Mouse (Mus musculus): Measurements from ENCODE around the gene Nol4l. TPM values are rescaled to one million over a fixed set of nuclear protein-coding genes. Genes with fewer than 3 reads are reported as not detected.
A peak's percentile ranks its signal among the peaks of the same experiment; 100 is the strongest.

Gene Nol4l
- polyA plus RNA-seq, 1 experiment from 2014 or later: 25.6 TPM

DNA sequence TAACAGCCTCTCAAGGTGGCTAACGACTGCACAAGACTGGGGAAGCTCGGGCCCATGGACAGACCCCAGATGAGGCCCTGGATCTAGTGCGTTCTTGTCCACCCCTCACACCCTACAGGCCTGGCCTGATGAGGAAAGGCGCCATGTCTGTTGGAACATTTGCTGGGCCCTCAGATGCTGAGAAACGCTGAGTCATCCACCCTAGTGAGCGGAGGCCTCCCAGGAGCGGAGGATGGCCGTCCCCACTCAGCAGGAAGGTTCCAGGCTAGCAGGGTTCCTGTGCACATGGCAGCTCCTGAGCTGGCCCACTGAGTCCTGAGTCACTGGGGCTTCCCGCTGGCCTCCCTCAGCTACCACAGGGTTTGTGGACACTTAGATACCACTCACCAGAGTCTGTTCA lies 9.7 kb downstream of the Nol4l start:
- peaks cover 43% of the 10 kb centered on the region for H3K4me1 ChIP-seq (replicated peaks)
- H3K27ac ChIP-seq: no peak overlapping the region
- 82% methylated on average over 9 of the region's 9 CpGs for WGBS
- ATAC-seq: no peak
- H3K4me3 ChIP-seq (replicated peaks): no peak overlapping the region
- H3K9me3 ChIP-seq: no peaks in the 10 kb centered on the region
- H3K9ac ChIP-seq: no peak overlapping the region
- no peak overlapping the region for H3K4me2 ChIP-seq (replicated peaks)
- H3K27me3 ChIP-seq (replicated peaks): no peaks in the 10 kb centered on the region
- no peaks in the 10 kb centered on the region for H3K36me3 ChIP-seq

DNA sequence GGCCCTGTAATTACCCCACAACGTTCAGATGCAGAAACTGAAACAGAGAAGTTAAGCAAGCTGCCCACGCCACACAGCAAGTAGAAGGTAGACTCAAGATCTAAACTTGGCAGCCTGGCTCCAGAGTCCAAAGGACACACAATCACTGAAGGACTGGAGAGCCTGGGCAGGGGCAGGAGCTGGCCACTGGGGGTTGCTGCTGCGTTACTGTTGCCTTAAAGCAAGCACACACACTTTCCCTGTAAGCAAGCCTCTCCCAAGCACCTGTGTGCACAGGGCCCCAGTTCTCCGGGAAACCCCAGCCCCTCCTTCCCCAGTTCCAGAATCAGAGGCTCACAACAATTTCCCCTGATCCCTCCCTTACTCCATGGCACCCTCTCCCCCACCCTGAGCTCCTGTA lies 12.8 kb downstream of the Nol4l start:
- Histone ChIP-seq H3K36me3 (no peaks in the 10 kb centered on the region), H3K27me3 (replicated peaks) (no peaks in the 10 kb centered on the region), H3K4me3 (replicated peaks) (no peak overlapping the region), H3K9me3 (no peaks in the 10 kb centered on the region), H3K9ac (no peak overlapping the region), H3K27ac (no peak overlapping the region), H3K4me1 (replicated peaks) (peaks cover 31% of the 10 kb centered on the region), H3K4me2 (replicated peaks) (no peak overlapping the region)
- ATAC-seq: peak; percentile 86
- 44% methylated on average over 4 of the region's 4 CpGs for WGBS

DNA sequence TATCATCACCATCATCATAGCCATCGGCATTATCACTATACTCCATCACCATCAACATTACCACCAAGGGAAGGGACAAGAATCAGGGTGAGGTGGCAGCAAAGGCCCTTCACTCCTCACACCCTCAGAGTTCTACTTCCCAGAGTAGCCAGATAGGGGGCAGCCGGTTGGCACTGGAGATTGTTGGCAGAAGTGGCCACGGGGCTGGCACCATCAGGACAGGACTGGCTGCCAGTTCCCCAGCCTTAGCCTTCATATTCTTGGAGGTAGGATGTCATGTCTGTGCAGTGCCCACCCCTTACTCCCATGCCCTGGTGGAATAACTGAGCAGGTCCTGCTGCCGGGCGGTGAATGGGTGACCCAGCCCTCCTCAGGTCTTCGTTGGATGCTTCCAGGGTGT lies 14.2 kb downstream of the Nol4l start:
- H3K4me3 ChIP-seq (replicated peaks): no peak overlapping the region
- 90% methylated on average over 6 of the region's 6 CpGs for WGBS
- H3K27ac ChIP-seq: no peak overlapping the region
- H3K4me1 ChIP-seq (replicated peaks): peaks cover 27% of the 10 kb centered on the region
- H3K36me3 ChIP-seq: no peaks in the 10 kb centered on the region
- no peak for ATAC-seq
- H3K27me3 ChIP-seq (replicated peaks): no peaks in the 10 kb centered on the region
- H3K4me2 ChIP-seq (replicated peaks): no peak overlapping the region
- H3K9ac ChIP-seq: no peak overlapping the region
- H3K9me3 ChIP-seq: no peaks in the 10 kb centered on the region

- Histone ChIP-seq H3K36me3 (no peaks in the 10 kb centered on the region), H3K27ac (no peak overlapping the region), H3K4me1 (replicated peaks) (peaks cover 31% of the 10 kb centered on the region), H3K4me3 (replicated peaks) (no peak overlapping the region), H3K4me2 (replicated peaks) (no peak overlapping the region), H3K9ac (no peak overlapping the region), H3K9me3 (no peaks in the 10 kb centered on the region), H3K27me3 (replicated peaks) (no peaks in the 10 kb centered on the region)
- ATAC-seq: no peak
- WGBS: 87% methylated on average over 14 of the region's 14 CpGs
Observed at GRCm38 (mm10) chr2:153514497-153515380, 15.0 kb downstream of the Nol4l start.

DNA sequence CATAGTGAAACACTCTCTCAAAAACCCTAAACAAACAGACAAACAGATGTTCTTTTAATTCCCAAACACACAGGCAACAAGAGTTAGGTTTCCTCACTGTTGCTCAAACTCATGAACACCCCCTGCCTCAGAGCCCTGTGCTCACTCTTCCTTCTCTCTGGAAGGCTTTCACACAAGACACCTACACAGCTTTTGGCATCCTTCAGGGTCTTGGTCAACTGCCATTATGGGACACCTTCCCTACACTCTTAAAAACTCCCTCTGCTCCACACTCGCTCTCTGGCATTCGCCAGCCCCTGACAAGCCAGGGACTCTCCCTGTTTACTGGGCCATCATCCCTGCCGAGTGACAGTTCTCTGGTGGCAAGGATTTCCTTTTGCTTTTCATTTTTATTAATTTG lies 15.8 kb downstream of the Nol4l start:
- H3K36me3 ChIP-seq: no peaks in the 10 kb centered on the region
- no peak for ATAC-seq
- no peaks in the 10 kb centered on the region for H3K9me3 ChIP-seq
- no peak overlapping the region for H3K27ac ChIP-seq
- no peak overlapping the region for H3K9ac ChIP-seq
- H3K27me3 ChIP-seq (replicated peaks): no peaks in the 10 kb centered on the region
- peaks cover 38% of the 10 kb centered on the region for H3K4me1 ChIP-seq (replicated peaks)
- no peak overlapping the region for H3K4me3 ChIP-seq (replicated peaks)
- 89% methylated on average over 3 of the region's 3 CpGs for WGBS
- no peak overlapping the region for H3K4me2 ChIP-seq (replicated peaks)

GRCm38 (mm10) chr2:153512416-153513323 lies 17.1 kb downstream of the Nol4l start:
- 76% methylated on average over 14 of the region's 14 CpGs for WGBS
- Histone ChIP-seq H3K36me3 (no peaks in the 10 kb centered on the region), H3K4me1 (replicated peaks) (peaks cover 49% of the 10 kb centered on the region), H3K9me3 (no peaks in the 10 kb centered on the region), H3K27ac (no peak overlapping the region), H3K4me2 (replicated peaks) (no peak overlapping the region), H3K27me3 (replicated peaks) (no peaks in the 10 kb centered on the region), H3K4me3 (replicated peaks) (no peak overlapping the region), H3K9ac (no peak overlapping the region)
- no peak for ATAC-seq

DNA sequence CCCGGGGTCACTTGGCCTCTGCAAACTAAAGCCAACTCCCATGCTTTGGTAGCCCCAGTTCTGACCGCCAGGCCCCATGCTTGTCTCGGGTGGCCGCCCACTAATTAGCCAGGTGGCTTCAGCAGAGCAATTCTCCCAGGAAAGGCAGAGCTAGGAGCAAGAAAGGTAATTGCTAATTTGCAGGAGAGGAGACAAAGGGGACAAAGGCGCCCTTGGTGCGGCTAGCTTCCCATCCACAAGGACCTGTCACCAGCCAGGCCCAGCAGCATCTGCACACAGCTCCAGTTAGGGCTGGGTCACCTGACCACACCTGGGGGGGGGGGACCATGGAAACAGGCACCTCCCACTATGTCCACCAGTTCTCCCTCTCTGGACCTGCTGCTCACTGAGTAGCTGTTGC lies 18.2 kb downstream of the Nol4l start:
- Histone ChIP-seq H3K27ac (no peak overlapping the region), H3K9ac (no peak overlapping the region), H3K27me3 (replicated peaks) (no peaks in the 10 kb centered on the region), H3K4me2 (replicated peaks) (no peak overlapping the region), H3K36me3 (no peaks in the 10 kb centered on the region), H3K4me3 (replicated peaks) (no peak overlapping the region), H3K4me1 (replicated peaks) (peaks cover 39% of the 10 kb centered on the region), H3K9me3 (no peaks in the 10 kb centered on the region)
- WGBS: 75% methylated on average over 6 of the region's 6 CpGs
- ATAC-seq: no peak

GRCm38 (mm10) chr2:153510136-153510535 lies 19.6 kb downstream of the Nol4l start:
- Histone ChIP-seq H3K4me1 (replicated peaks) (peaks cover 38% of the 10 kb centered on the region), H3K9ac (no peak overlapping the region), H3K9me3 (no peaks in the 10 kb centered on the region), H3K4me2 (replicated peaks) (no peak overlapping the region), H3K36me3 (no peaks in the 10 kb centered on the region), H3K4me3 (replicated peaks) (no peak overlapping the region), H3K27me3 (replicated peaks) (no peaks in the 10 kb centered on the region), H3K27ac (no peak overlapping the region)
- WGBS: 88% methylated on average over 8 of the region's 8 CpGs
- ATAC-seq: no peak

DNA sequence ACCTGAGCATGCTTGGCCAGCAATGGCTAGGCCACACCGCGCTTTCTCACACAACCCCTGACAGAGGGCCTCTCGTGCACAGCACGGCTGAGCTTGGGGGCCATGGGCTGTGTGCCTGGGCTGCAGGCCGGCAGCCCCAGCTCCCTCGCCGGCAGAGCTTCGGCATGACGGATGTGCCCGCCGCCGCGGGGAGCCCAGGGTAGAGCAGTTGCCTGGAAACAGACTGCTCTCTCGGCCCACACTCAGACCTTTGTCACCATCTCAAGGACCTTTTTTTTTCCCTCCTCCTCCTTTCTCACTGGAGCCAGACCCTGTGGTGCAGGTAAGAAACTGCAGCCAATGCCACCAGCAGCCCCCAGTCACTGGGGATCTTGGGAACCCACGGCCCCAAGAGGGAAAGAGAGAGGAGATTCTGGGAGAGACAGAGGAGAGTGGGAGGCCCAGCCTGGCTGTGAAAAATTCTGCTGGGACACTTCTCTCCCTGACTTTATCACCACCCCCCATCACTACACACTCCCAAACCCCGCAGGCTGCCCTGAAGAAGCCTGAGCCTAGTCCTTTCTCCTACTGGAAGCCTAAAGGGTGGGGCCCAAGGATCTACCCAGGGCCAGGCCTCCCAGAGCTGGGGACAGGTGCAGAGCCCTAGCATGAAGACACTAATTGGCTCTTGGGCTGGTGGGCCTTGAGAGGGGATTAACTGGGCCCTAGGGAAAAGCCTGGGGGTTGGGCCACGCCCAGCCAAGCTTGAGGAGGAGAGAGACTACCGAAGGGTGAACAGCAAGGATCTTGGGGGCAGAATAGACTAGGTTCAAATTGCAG lies 20.4 kb downstream of the Nol4l start:
- Histone ChIP-seq H3K9ac (0 out of 2 replicates have a peak overlapping the region, but pooled peaks have one; percentile 28), H3K4me1 (replicated peaks) (peaks cover 38% of the 10 kb centered on the region), H3K27me3 (replicated peaks) (no peaks in the 10 kb centered on the region), H3K9me3 (no peaks in the 10 kb centered on the region), H3K4me2 (replicated peaks) (peak overlapping the region; percentile 43), H3K4me3 (replicated peaks) (no peak overlapping the region), H3K36me3 (no peaks in the 10 kb centered on the region), H3K27ac (peak overlapping the region; percentile 64)
- WGBS: 13% methylated on average over 18 of the region's 18 CpGs
- peak; percentile 78 for ATAC-seq

GRCm38 (mm10) chr2:153508405-153508804 lies 21.4 kb downstream of the Nol4l start:
- ATAC-seq: no peak
- H3K4me3 ChIP-seq (replicated peaks): no peak overlapping the region
- H3K36me3 ChIP-seq: no peaks in the 10 kb centered on the region
- no peak overlapping the region for H3K4me2 ChIP-seq (replicated peaks)
- H3K27me3 ChIP-seq (replicated peaks): no peaks in the 10 kb centered on the region
- no peak overlapping the region for H3K9ac ChIP-seq
- H3K4me1 ChIP-seq (replicated peaks): peaks cover 38% of the 10 kb centered on the region
- H3K27ac ChIP-seq: no peak overlapping the region
- WGBS: 74% methylated on average over 3 of the region's 3 CpGs
- no peaks in the 10 kb centered on the region for H3K9me3 ChIP-seq

- H3K9me3 ChIP-seq: no peaks in the 10 kb centered on the region
- 92% methylated on average over 2 of the region's 2 CpGs for WGBS
- H3K4me2 ChIP-seq (replicated peaks): no peak overlapping the region
- peaks cover 37% of the 10 kb centered on the region for H3K4me1 ChIP-seq (replicated peaks)
- ATAC-seq: no peak
- no peak overlapping the region for H3K27ac ChIP-seq
- no peaks in the 10 kb centered on the region for H3K27me3 ChIP-seq (replicated peaks)
- H3K4me3 ChIP-seq (replicated peaks): no peak overlapping the region
- H3K9ac ChIP-seq: no peak overlapping the region
- H3K36me3 ChIP-seq: no peaks in the 10 kb centered on the region
Observed at GRCm38 (mm10) chr2:153507969-153508368, 21.8 kb downstream of the Nol4l start.

DNA sequence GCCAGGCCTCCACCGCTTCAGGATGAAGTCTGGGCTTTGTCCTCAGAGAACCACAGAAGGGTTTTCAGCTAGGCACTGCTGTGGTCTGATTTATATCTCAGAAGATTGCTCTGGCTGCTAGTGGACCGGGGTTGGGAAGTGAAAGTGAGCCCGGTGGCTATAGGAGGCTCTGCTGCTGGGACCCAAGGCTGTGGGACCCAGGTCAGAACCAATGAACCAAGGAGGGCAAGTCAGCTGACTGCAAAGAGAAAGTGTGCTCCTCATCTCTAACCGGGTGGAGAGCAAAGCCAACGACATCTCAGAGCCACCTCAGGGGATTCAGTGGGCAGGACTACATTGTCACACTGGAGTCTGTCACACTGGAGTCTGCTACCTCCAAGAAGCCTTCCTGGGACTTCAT lies 23.4 kb downstream of the Nol4l start:
- Histone ChIP-seq H3K36me3 (no peaks in the 10 kb centered on the region), H3K9ac (no peak overlapping the region), H3K4me2 (replicated peaks) (no peak overlapping the region), H3K27me3 (replicated peaks) (no peaks in the 10 kb centered on the region), H3K27ac (no peak overlapping the region), H3K4me1 (replicated peaks) (peaks cover 23% of the 10 kb centered on the region), H3K9me3 (no peaks in the 10 kb centered on the region), H3K4me3 (replicated peaks) (no peak overlapping the region)
- whole genome bisulfite sequencing: 75% methylated on average over 5 of the region's 5 CpGs
- no peak for ATAC-seq

Measured in intestine, embryonic 15.5 days (tissue).